Mouse (Mus musculus) kidney, adult 9 months (tissue): ENCODE results near the gene Mkrn2os.
A peak's percentile ranks its signal among the peaks of the same experiment; 100 is the strongest.

Source experiments
- DNase-seq: peaks from one replicate; pipeline ENCODE4 v3.0.0; 2022

Mkrn2os gene

DNA sequence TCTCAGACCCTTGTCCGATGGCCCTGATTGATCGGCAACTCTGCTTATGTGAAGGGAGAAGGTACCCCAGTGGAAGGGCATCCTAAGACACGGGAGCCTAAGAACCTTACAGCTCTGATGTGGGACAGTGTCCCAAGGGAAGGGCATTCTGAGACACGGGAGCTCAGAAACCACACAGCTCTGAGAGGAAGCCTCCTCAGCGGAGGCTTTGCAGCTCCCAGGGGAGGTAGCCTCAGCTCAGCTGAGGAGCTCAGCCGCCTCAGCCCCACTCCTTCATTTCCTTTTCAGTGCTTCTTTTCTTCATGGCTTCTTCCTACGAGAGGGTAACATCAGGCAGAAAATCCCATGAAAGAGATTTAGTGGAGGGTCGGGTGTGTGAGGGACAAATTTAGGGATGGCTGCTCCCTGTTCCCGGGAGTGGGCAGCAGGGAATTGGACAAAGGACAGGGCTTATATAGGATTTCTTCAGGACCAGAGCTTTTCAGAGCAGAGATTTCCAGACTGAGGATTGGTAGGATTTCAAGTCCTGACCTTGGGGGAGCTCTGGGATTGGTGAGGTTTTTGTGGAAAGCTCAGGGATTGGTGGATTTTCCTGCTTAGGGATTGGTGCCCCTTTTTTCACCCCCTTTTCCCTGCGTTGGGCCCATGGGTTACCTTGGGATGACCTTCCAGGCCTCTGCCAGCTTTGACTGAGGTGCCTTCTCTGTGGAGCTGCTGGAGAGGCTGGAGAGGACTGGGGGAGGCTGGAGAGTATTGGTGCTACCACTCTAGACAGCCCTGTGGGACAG lies 9.9 kb downstream of the Mkrn2os start:
- no peak for DNase-seq

DNA sequence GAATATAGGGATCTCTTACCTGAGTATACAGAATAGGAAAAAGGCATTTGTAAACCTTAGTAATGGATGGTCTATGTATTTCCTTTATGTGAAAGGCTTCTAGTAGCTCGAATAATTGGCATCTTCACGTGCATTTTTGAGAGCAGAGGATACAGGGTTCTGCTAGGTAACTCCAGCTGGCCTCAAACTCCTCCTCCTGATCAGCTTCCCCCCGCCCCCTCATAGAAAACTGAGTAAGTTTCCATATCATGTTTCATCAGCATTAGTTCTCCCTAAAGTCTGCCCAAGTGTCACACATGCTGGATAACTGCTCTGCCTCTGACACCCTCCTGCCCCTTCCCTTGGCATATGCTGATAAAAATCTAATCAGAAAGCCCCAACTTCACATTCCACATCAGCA lies 11.6 kb downstream of the Mkrn2os start:
- DNase-seq: no peak

DNA sequence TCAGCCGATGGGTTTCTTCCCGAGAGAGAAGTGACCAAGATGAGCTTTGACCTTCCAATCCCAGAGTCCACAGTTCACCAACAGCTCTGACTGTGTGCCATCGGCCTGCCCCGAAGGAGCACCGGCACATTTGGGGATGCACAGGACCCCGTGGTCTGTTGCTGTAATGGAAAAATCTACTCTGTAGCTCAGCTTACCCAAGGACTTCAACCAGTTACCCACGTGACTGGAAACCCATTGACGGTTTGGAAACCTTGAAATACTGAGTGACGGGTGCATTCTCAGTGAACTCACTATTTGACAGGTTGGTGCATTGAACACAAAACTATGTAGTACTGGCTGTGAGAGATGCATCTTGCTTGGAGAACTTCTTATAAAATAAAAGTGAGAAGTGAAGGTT lies 14.4 kb downstream of the Mkrn2os start:
- DNase-seq: no peak

DNA sequence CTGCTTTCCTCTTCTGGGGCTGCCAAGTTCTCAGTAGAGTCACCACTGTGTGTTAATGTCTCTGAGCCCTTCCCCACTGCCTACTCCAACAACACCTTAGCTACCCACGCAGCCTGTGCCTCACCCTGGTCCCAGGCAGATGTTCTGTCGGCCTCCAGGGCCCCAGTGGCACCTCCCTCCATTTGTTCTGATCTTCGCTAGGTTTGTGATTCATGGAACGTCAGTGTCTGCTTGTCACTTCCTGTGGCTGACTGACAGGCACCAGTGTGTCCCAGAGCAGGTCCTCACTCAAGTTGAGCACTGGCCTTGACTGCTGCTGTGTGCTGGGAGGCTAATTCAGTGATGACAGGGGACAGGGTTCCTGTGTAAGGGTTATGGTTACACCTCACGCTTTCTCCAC lies 15.0 kb downstream of the Mkrn2os start:
- no peak for DNase-seq

DNA sequence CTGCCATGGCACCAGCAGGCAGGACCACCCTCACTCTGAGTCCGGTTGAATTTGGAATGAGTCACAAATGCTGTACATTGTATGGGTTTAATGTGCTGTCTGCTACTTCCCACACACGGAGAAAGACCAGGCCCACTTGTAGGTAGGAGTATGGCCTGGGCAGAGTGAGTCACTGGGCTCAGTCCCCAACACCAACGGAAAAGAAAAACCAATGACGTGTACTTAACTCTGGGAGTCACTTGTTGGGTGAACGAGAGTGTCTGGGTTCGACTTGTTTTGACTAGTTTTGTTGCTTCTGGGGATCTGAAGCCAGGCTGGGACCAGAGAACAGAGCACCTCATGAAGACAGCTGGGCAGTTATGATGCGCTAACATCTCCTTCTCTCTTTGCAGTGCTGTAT lies 18.2 kb downstream of the Mkrn2os start:
- DNase-seq: no peak

DNA sequence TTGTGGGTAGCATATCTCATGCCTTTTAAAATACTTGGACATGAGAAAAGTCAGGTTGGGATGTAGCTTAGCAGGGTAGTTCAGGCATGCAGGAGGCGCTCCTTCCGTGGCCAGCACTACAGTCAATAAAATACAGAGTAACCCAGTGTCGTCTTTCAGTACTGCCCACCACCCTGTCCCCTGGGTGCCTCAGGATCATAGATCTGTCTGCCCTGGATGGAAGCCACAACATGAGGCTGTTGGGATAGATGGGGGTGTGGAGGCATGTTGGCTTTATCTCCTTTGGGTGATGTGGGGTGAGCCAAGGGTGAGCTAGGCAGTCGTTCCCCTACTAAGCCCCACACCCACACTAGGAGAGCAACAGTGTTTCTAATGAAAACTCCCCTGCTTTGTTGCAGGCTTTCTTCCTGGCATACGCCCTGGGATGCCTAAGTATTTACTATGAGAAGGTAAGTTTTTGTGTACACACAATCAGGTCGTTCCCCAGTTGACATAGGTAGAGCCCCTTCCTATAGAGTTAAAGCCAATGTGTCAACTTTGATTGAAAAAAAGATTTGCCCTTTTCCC lies 26.8 kb downstream of the Mkrn2os start:
- DNase-seq: no peak

DNA sequence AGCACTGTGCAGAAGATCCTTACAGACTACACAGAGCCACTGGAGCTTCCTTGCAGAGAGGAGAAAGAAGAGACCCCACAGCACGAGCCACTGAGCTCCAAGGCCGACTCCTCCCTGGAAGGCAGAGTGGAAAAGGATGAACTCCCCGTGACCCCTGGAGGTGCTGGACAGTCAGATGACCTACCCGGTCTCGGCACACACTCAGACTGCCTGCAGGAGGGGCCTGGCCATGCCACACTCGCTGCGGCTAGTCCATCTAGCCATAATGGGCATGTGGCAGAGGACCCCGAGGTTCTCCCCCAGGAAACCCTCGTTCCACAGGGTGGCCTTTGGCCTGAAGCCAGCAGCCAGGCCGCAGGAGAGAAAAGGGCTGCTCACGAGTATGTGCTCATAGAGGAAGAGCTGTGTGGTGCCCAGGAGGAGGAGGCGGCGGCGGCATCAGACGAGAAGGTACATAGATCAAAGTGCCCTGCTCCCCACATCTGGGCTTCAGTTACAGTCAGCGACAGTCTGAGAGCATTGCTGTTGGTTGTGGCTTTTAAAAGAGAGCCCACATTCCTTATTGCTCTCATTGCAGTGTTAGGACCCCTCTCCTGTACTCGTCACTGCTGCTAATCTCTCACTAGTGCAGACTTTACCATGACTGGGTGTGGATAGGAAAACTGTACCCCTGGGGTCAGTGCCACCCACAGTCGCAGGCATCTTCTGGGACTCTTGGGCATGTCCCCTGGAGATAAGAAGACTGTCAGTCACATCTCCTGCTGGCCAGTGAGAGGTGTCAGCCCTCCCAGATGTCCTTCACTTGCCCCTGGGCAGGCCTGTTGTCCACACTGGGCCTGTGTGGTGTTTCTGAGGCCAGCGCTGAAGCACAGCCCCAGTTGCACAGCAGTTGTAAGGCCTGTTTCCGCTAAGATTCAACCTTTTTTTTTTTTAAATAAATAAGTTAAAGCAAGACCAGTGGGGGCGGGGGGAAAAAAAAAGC lies 32.4 kb downstream of the Mkrn2os start:
- DNase-seq: peak; percentile 68

DNA sequence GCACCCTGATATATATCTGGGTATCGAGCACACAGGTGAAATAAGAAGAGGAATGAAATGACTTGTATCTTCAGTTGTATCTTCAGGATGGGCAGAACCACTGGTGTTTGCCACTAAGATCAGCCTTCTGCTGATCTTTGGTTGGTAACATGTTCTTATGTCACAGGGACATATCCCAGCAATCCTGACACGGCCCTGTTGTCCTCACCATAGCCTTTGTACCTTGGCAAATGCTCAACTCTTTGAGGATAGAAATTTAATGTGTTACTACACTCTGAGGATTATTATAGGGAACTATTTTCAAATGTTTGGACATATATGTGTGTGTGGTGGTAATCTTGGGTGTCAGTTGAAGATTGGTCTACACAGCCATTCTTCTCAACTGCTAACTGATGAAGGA lies 34.2 kb downstream of the Mkrn2os start:
- peak; percentile 59 for DNase-seq

DNA sequence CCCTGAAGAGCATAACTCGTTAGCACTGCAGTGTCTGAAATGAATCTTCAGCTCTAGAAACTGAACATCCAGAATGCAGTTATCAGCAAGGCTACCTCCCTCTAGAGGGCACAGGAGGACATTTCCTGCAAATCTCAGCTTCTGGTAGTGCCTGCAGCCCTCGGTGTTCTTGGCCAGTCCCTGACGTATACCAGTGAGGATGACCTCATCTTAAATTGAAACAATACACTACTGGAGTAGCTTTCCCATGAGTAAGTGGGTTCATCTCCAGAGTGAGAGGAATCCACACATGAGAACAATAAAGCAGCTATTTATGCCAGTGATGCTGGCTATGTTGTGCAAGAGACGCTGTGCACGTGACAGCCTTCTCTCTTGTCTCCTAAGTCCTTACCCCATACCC lies 36.9 kb downstream of the Mkrn2os start:
- DNase-seq: no peak

DNA sequence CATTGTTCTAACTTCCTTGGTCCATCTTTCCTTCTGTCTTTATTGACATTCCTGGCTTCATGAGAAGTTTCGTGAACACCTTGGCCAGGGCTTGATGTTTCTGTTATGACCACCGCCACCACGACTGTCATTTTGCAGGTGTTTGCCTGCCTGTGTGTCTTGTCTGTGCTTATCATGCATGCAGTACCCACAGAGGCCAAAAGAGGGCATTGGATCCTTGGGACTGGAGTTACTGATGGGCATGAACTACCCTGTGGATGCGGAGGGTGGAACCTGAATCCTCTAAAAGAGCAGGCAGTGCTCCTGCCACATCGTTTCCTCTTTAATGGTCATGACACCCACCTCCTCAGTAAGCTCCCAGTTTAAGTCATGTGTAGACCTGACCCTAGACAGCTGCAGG lies 46.1 kb downstream of the Mkrn2os start:
- DNase-seq: peak; percentile 79

DNA sequence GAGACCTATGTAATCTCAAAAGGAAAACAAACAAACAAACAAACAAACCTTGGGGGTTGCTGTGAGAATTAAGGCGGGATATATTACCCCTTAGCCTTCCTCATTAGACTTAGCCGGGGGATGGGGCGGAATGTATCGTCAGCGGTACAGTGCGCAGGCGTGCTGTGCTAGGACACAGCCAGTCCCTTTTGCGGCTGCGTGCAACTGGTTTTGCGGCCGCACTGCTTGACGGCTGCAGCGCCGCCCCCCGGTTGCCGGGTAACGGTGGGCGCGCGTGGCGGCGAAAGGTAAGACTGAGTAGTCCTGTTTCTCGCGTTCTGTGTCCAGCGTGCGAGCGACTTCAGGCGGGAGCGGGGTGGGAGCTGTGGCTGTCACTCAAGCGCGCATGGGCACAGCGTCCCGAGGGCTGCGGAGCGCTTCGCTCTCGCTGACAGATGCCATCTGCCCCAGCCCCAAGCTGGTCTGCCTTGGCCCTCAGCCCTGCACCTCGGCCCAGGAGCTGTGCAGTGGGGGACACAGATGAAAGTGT lies 47.9 kb downstream of the Mkrn2os start, which contains the start of gene Tsen2:
Gene Tsen2 (plus strand): TSS at position 223 of the 529 bp plus-strand sequence.
- peak; percentile 98 for DNase-seq

DNA sequence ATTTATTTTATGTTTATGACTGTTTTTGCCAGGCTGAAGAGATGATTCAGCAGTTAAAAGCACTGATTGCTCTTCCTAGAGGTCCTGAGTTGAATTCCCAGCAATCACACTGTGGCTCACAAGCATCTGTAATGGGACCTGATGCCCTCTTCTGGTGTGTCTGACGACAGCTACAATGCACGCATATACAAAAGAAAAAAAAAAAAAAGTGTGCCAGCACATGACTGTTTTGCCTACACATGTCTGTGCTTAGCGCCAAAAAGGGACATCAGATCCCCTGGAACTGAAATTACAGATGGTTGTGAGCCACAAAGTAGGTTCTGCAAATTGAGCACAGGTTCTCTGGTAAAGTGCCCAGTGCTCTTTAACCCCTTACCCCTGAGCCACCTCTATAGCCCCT lies 50.0 kb downstream of the Mkrn2os start:
- DNase-seq: no peak

DNA sequence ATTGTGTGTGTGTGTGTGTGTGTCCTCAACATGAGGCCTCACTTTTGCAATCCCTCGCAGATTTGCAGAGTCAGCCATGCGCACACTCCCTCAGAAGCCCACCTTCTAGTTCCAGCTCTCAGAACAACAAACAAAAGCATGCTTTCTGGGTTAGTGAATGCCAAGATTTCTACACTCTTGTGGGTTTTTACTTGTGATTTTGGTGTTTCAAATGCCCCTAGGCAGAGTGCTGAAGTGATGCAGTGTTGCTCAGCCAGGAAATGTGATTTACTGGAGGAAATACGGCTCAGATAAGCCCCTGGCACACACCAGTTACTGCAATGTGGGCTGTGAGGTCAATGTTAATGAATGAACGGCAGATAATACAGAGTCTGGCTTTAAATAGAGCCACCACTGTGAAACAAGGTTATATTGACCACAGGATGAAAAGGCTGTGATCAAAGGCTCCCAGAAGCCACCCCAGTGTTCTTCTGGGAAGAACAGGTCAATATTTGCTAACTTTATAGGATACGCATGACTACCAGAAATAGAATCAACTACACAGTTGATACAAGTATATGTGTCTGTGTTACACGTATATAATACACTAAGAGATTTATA lies 50.6 kb downstream of the Mkrn2os start:
- no peak for DNase-seq

DNA sequence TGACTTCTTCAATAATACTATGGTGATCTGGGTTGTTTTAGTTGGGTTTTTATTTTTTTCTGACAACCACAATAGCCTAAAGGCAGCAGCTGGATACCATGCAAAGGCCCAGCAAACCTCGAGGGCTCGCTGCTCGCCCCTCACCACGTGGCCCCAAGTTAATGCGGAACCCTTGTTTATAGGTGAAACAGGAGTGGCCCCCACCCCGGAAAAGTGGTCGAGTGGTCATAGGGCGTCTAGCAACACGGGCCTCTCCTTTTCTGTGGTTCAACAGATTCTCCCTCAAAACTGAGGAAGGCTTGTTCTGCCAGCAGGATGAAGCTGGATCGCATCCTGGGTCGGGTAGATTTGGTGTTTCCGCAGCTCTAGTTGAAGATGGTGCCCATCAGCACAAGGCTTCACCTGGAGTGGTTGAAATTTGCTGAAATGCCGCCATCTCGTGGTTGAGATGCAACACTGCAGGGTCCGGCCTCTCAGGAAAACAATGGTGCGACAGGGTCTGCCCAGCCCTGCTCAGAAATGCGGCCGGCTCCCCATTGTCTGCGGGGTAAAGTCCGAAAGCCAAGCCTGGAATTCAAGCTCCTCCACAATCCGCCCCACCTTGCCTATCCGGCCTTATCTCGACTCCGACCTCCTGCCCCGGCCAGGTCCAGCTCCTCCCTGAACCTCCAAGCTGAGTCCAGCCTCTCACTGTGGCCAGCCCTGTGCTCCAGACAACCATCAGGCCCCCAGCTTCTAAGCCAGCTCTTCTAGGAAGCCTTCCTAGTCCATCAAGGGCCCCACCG lies 53.5 kb downstream of the Mkrn2os start:
- DNase-seq: peak; percentile 84

DNA sequence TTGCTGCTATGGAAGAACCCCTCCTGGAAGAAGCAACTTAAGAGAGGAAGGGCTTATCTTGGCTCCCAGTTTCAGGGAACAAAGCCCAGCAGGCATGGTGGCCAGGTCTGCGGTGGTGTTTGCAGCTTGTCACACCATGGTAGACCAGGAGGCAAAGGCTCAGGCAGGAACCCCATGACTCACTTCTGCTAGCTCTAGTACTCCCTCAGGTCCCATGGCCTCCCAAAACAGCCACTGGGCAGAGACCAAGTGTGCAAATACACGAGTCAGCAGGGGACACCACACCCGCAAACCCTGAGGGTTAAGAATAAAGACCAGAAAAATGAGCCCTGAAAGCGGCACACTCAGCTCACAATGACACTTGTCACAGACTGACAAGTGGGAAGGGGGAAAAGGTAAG lies 56.2 kb downstream of the Mkrn2os start:
- no peak for DNase-seq

DNA sequence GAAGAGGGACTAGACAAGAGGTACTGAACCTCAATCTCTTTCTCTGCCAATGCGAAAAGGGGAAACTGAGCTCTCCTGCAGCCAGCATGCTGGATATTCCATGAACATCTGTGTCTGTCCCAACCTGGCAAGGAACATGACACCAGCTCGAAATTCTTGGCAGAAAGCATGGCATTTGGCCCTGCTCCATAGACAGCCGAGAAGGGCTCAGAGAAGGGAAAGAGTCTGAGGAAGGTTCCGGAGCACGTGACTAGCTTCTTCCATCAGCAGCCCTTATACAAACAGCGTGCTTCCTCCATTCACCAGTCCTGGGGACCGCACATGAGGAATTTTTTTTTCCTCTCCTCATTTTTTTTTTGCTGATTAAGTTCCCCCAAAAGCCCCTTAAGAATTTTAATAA lies 57.8 kb downstream of the Mkrn2os start:
- DNase-seq: no peak
